Mouse (Mus musculus): Measurements from ENCODE around the gene Stk11ip.

DNA sequence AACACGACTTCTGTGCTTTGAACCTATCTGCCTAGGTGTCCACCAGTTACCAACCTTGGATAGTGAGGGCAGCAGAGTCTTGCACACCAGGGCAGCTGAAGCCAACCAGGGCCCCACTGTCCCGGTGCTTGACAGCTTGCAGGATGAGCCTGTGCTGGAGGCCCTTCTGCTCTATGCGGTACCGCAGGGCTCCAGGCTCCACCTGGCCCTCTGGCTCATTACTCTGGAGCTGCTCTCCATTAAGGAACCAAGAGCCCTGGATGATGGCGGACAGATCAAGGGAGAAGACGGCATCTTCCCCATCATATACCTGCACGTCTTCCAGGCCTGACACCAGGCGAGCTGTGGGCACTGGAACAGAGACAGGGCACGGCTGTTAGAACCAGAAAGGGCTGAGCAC is 19.4 kb upstream of the Stk11ip start:
- TF ChIP-seq POLR2A (IDR thresholded peaks at IDR 0.05; ENCODE audit: insufficient read depth, low read depth, low read length) (no peak), CTCF (IDR thresholded peaks at IDR 0.05; ENCODE audit: insufficient read depth, low read depth, low read length) (no peak)

Data from olfactory bulb, adult 2 months (tissue).